Mouse (Mus musculus) mature B cell (primary cell): ENCODE data around the gene Gm20517.

ENCODE experiments used
- in situ Hi-C: fragments of 300-500 bp; cut with MboI; formaldehyde crosslinking; loops from 2 replicates; pipeline ENCODE4 v1.14.3; 2019

Gm20517 gene

GRCm38 (mm10) chr17:47610849-47611660 lies at the start of gene Gm20517, which contains the start of the genes Bysl and Med20:
Gene Gm20517, plus strand, starts transcription at chr17:47611589.
Gene Bysl, minus strand, starts transcription at chr17:47611492.
Gene Med20, plus strand, starts transcription at chr17:47611582.
- in situ Hi-C loops, result loop anchor here (5.0 kb wide), 1 partner anchor 76 kb away; the partner anchor contains the start of genes Frs3 and Tomm6

- in situ Hi-C loops, result no loop called here
Measured at GRCm38 (mm10) chr17:47562875-47563274, 48.5 kb upstream of the Gm20517 start.

DNA sequence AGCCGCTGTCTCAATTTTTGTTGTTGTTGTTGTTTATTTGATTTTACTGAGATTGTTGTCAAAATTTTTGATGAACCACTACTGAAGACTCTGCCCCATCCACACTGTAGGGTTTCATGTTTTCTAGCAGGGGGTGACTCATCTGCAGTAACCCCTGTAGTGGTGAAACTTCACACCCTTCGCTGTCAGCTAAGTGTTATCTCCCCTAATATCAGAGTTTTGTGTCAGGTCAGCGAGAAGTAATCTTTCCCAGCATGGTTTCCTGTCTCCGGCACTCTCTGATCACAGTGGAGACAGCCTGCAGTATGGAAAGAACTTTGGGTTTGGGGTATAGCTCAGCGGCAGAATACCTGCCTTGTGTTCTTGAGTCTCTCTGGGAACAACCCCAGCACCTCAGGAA lies 46.8 kb upstream of the Gm20517 start:
- in situ Hi-C loops, result loop anchor here (5.0 kb wide), 1 partner anchor 47 kb away; no protein-coding TSS in a partner anchor

DNA sequence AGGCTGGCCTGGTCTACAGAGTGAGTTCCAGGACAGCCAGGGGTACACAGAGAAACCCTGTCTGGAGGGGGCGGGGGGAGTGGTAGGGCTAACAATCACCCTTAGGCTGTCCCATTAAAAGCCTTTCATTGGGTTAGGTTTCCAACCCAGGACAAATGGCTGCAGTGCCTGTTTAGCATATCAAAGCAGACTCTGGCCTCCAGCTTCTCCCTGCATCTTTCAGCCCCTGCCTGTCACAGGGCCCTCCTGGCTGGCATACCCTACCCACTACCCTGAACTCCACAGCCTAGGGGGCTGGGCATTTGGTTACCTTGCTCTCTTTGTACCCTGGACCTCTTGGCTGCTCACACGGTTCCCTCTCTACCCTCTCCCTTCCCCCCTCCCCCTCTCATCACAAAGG lies 45.3 kb upstream of the Gm20517 start:
- in situ Hi-C loops, result loop anchor here (5.0 kb wide), 1 partner anchor 49 kb away; no protein-coding TSS in a partner anchor

DNA sequence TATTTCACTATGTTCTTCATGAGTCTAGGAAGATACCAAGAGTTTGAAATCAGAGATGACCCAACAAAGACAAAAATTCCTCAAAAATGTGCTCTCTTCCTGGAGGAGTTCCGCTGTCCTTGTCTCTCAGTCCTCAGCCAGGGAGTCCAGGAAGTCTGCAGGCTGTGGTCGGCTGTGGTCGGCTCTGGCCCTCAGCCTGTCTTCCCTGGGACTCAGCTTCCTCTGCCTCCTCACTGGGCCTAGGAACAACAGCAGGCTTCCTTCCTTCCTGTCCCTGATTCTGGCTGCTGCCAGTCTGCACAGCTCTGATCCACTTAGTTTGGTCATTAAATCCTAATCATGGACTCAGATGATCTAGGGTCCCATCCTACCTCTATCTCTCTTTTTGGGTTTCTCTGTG lies 44.1 kb upstream of the Gm20517 start:
- in situ Hi-C loops, result loop anchor here (5.0 kb wide), 1 partner anchor 50 kb away; no protein-coding TSS in a partner anchor

- in situ Hi-C loops, result loop anchor here (5.0 kb wide), 1 partner anchor 51 kb away; no protein-coding TSS in a partner anchor
Measured at GRCm38 (mm10) chr17:47568389-47568788, 43.0 kb upstream of the Gm20517 start.

GRCm38 (mm10) chr17:47568951-47569527 lies 42.4 kb upstream of the Gm20517 start:
- in situ Hi-C loops, result loop anchor here (5.0 kb wide), 1 partner anchor 52 kb away; no protein-coding TSS in a partner anchor

DNA sequence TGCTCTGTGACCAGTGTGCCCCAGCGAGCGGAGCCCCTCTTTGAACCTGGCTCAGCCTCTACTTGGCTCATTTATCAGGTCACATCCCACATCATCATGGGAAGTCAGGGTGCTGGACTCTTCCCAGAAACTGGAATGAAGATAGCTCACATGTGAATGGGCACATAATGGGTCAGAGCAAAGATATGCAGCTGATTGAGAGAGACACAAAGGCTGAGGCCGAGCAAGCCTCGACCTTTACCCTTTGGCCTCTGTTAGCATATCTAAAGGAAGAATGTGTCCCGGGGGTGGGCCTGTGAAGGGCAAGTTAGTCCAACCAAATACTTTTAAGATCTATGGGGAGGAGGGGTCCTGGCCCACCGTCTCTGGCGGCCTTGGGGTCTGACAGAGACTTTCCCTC lies 39.8 kb upstream of the Gm20517 start:
- in situ Hi-C loops, result no loop called here

DNA sequence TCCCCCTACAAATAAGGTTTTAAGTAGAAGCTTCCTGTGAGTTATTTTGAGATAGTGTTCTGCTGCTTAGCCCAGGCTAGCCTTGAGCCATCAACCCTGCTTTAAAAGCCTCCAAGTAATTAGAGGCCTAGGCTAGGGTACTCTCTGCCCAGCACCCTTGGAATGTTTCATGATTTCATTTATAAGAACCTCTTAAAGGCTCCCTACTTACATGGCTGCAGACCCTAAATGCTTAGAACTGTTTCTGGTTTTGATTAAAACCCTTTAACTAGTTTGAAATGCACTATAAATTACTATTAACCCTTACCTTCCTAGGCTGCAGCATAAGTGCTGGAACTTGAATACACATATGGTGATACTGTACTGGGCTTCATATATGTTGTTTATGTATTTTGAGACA lies 39.0 kb upstream of the Gm20517 start:
- in situ Hi-C loops, result no loop called here

DNA sequence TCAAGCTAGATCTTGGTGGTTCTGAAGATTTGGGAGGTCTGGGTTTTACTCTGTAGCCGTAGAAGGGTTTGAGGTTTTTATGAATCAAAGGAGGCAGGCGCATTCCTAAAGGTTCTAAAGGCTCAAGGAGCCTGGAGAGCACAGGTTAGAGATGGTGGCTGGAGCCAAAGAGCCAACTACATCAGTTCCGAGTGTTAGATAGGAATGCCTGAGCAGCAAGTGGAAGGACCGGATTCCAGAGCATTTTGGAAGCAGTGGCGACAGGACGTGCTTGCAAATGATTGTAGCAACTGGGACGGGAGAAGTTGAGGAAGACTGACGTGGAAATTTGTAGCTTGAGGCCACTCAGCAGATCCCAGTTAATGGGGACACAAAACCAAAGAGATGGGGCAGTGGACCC lies 37.4 kb upstream of the Gm20517 start:
- in situ Hi-C loops, result no loop called here

- in situ Hi-C loops, result no loop called here
Measured at GRCm38 (mm10) chr17:47574830-47575229, 36.6 kb upstream of the Gm20517 start.

DNA sequence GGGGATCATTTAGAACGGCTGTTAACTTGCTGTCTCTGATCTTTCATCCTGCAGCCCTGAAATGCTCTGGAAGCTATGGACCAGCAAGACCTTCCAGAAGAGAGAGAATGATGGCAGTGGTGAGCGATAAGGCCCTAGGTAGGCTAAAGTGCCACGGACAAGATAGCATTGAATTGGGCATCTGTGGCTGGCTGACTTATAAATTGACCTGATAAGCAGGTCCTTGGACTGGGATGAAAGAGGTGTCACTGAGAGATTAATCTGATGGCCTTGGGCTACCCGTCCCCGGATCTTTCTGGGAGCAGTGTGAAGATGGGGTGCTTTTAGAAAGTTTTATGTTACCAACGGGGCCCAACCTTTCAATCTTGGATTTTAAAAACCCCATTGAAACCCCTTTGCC lies 32.7 kb upstream of the Gm20517 start:
- in situ Hi-C loops, result no loop called here

GRCm38 (mm10) chr17:47580962-47581361 lies 30.4 kb upstream of the Gm20517 start:
- in situ Hi-C loops, result no loop called here

DNA sequence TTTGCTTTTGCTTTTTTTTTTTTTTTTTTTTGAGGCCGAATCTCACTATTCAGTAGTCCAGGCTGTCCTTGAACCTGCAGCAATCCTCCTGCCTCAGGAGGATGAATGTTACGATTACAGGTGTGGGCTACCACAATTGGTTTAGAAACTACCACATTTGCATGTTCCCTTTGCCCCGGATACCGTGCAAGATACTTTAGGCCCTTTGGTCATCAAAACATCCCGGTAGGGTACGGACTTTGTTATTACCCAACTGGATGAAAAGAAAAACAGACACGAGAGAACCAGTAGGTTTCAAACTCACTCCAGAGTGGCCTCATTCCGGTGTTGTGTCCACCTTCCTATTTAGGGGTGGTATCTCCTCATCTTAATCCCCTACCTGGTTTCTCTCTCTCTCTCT lies 22.9 kb upstream of the Gm20517 start:
- in situ Hi-C loops, result no loop called here

GRCm38 (mm10) chr17:47591073-47591472 lies 20.3 kb upstream of the Gm20517 start:
- in situ Hi-C loops, result no loop called here

- in situ Hi-C loops, result no loop called here
Measured at GRCm38 (mm10) chr17:47593215-47593853, 18.1 kb upstream of the Gm20517 start.

DNA sequence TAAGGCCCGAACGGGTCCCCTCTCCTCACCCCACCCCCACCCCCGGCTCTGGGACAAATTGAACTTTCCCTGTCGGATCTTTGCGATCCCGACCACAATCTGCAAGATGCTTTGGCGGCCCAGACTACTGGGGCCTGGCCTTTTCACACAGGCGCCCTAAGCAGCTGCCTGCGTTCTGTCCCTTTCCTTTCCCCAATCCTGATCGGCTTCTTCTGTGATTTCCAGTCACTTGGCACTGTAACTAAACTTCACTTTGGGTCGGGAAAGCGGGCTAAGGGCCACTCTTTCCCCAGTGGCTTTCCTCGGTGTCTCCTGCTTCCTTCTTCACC lies 17.6 kb upstream of the Gm20517 start:
- in situ Hi-C loops, result no loop called here

GRCm38 (mm10) chr17:47594183-47594968 lies 17.0 kb upstream of the Gm20517 start:
- in situ Hi-C loops, result no loop called here

GRCm38 (mm10) chr17:47594969-47595247 lies 16.5 kb upstream of the Gm20517 start:
- in situ Hi-C loops, result no loop called here

GRCm38 (mm10) chr17:47595248-47596161 lies 15.9 kb upstream of the Gm20517 start:
- in situ Hi-C loops, result no loop called here
